Mouse (Mus musculus) pancreas, adult 10 weeks (tissue): Measurements from ENCODE around the gene Rdh19. TPM values are rescaled to one million over a fixed set of nuclear protein-coding genes. Genes with fewer than 3 reads are reported as not detected.

Experiments
- polyA plus RNA-seq: library from polyadenylated mRNA; stranded (reverse); fragments of 350-450 nt; fragmentation: Illumina TruSeq; extraction: RNeasy Lipid Tissue Mini Kit (QIAGEN cat#74804); gene quantifications from one replicate; pipeline ENCODE4 v1.2.3, GENCODE M21; 2015; ENCODE audit warnings: low read depth, low replicate concordance; ENCODE audit not compliant: insufficient read depth

Rdh19 gene
- not detected for polyA plus RNA-seq

DNA sequence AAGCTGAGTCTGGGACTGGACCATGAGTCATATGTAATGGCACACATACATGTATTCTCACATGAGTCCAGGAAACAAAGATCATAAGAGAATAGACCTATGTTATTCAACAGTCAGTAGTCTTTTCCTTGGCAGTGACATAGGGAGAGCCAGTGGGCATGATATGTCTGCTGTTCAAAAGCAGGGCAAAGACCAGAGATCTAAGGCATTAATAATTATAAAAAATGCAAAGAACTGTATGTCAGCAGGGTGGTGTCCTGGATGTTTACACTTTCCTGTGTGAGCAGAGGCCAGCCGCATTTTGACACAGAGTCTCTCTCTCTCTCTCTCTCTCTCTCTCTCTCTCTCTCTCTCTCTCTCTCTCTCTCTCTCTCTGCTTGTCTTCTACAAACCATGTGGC lies at the start of gene Rdh19:
Gene Rdh19 (plus strand): TSS at position 301 of the 400 bp plus-strand sequence.

DNA sequence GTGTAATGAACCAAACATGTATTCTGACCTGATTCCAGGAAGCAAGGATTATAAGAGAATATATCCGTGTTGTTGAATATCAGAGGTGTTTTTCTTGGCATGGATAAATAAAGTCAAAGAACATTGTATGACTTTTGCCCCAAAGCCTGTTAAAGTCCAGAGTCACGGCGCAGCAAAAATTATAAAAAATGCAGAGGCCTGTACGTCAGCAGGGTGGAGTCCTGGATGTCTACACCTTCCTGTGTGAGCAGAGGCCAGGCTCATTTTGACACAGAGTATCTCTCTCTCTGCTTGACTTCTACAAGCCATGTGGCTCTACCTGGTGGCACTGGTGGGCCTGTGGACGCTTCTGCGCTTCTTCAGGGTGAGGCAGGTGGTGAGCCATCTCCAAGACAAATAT lies 48.8 kb upstream of the Rdh19 start, which contains the start of gene Rdh16:
Gene Rdh16 (plus strand): TSS at position 262 of the 400 bp plus-strand sequence.

GRCm38 (mm10) chr10:127866232-127866631 lies 16.5 kb downstream of the Rdh19 start, which contains the start of gene Rdh16f2:
Gene Rdh16f2, plus strand, starts transcription at chr10:127866474.

DNA sequence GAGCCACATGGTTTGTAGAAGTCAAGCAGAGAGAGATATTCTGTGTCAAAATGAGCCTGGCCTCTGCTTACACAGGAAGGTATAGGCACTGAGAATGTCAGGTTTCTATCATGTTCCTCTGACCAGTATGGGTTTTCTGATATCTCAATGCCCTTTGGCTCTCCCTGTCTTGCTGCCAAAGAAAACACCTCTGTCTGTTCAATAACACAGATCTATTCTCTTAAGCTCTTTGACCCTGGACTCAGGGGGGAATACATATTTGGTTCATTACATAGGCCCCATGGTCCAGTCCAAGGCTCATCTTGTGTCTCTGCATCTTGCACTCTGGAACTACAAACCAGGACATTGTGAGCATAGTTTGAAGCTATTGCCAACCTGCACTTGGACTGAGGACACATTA lies 38.9 kb downstream of the Rdh19 start, which contains the start of gene Rdh7:
Gene Rdh7 (minus strand): TSS at position 213 of the 400 bp plus-strand sequence.

DNA sequence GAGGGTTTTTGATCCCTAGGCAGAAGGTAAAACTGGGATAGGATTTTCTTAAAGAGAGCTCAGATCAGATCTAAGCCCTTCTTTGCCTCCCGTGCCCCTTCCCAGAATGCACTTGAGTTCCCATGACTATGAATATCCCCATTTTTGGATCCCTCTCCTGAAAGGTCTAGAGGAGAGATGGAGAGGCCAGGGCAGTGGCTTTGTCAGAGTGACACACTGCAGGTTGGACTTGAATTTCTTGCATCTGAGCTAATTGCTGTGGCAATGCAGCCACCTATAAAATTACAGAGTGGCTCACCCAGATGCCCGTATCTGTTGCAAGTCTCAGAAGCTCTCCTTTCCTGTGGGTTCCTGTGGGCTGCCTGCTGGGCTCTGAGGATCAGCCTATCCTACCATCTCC lies 48.5 kb downstream of the Rdh19 start, which contains the start of gene Sdr9c7:
Gene Sdr9c7 (plus strand): TSS at position 301 of the 400 bp plus-strand sequence.

Other genes starting within 250 kb of the Rdh19 start
- gene Lrp1, start 228.8 kb upstream of the Rdh19 start, polyA plus RNA-seq: 48.1 TPM
- gene Stat6, start 206.9 kb upstream of the Rdh19 start, polyA plus RNA-seq: 21.8 TPM
- gene Nemp1, start 183.0 kb upstream of the Rdh19 start, polyA plus RNA-seq: 1.2 TPM
- 5.6 TPM for gene Nab2, start 181.4 kb upstream of the Rdh19 start, polyA plus RNA-seq
- gene Myo1a, start 144.8 kb upstream of the Rdh19 start, polyA plus RNA-seq: not detected
- gene Tac2, start 125.5 kb upstream of the Rdh19 start, polyA plus RNA-seq: not detected
- gene Zbtb39, start 110.4 kb upstream of the Rdh19 start, polyA plus RNA-seq: 1.8 TPM
- gene Gpr182, start 98.2 kb upstream of the Rdh19 start, polyA plus RNA-seq: 0.79 TPM
- gene Rdh1, start 90.2 kb upstream of the Rdh19 start, polyA plus RNA-seq: not detected
- gene Rdh16f1, start 90.1 kb upstream of the Rdh19 start, polyA plus RNA-seq: not detected
- gene Rdh9, start 73.5 kb upstream of the Rdh19 start, polyA plus RNA-seq: not detected
- not detected for gene Rdh16, start 48.8 kb upstream of the Rdh19 start, polyA plus RNA-seq
- not detected for gene Rdh16f2, start 16.5 kb downstream of the Rdh19 start, polyA plus RNA-seq
- not detected for gene Rdh7, start 38.9 kb downstream of the Rdh19 start, polyA plus RNA-seq
- gene Sdr9c7, start 48.6 kb downstream of the Rdh19 start, polyA plus RNA-seq: 5.4 TPM
- gene Hsd17b6, start 157.7 kb downstream of the Rdh19 start, polyA plus RNA-seq: not detected
- 3.3 TPM for gene Prim1, start 165.2 kb downstream of the Rdh19 start, polyA plus RNA-seq
- gene Naca, start 185.6 kb downstream of the Rdh19 start, polyA plus RNA-seq: 222 TPM
- 30.4 TPM for gene Ptges3, start 209.0 kb downstream of the Rdh19 start, polyA plus RNA-seq
- gene Atp5b, start 233.3 kb downstream of the Rdh19 start, polyA plus RNA-seq: 359 TPM
- 9.4 TPM for gene Baz2a, start 241.6 kb downstream of the Rdh19 start, polyA plus RNA-seq